Mouse (Mus musculus) cerebellum, adult 2 months (tissue): Measurements from ENCODE around the gene Cnot11.

ENCODE experiments used
- CTCF ChIP-seq: fragments of 200-500 bp; IDR thresholded peaks from 2 replicates; pipeline ENCODE4 v1.5.1; 2011; ENCODE audit warnings: low read depth, mild to moderate bottlenecking, control low read depth, low read length, moderate library complexity, borderline replicate concordance; ENCODE audit not compliant: insufficient read depth
- POLR2A ChIP-seq: fragments of 200-500 bp; IDR thresholded peaks from 2 replicates; pipeline ENCODE4 v1.6.1; 2011; ENCODE audit warnings: low read length, control low read depth, borderline replicate concordance; ENCODE audit not compliant: insufficient read depth

- TF ChIP-seq POLR2A = no peak
- TF ChIP-seq CTCF = peak; percentile 74
Measured at GRCm38 (mm10) chr1:39522519-39522918, 12.3 kb upstream of the Cnot11 start.
